Mouse (Mus musculus): Measurements from ENCODE around the gene Sh3d21.

- TF ChIP-seq EP300 (optimal IDR thresholded peaks at IDR 0.05) (no peak), CTCF (IDR thresholded peaks at IDR 0.05; ENCODE audit: low read depth) (no peak)
These were observed 47.3 kb downstream of the Sh3d21 start for GRCm38 (mm10) chr4:126115871-126116521.

Measured in stomach, postnatal 0 days (tissue).